Mouse (Mus musculus): Measurements from ENCODE around the gene Ptms.

The Ptms gene

GRCm38 (mm10) chr6:124919695-124920317 lies at the start of gene Ptms:
TSS of gene Ptms (minus strand) at chr6:124920103.
- peak; percentile 65 for DNase-seq (ENCODE audit: low read depth, low spot score)

- peak; percentile 73 for DNase-seq (ENCODE audit: low read depth, low spot score)
Measured at GRCm38 (mm10) chr6:124967766-124968165, 47.9 kb upstream of the Ptms start.

GRCm38 (mm10) chr6:124966466-124967118 lies 46.7 kb upstream of the Ptms start:
- peak; percentile 50 for DNase-seq (ENCODE audit: low read depth, low spot score)

GRCm38 (mm10) chr6:124965747-124966146 lies 45.8 kb upstream of the Ptms start:
- DNase-seq (ENCODE audit: low read depth, low spot score): no peak

GRCm38 (mm10) chr6:124965088-124965719 lies 45.3 kb upstream of the Ptms start, which contains the start of gene Cops7a:
TSS of gene Cops7a (minus strand) at chr6:124965538.
- peak; percentile 96 for DNase-seq (ENCODE audit: low read depth, low spot score)

- no peak for DNase-seq (ENCODE audit: low read depth, low spot score)
Measured at GRCm38 (mm10) chr6:124964638-124965037, 44.7 kb upstream of the Ptms start.

- no peak for DNase-seq (ENCODE audit: low read depth, low spot score)
Measured at GRCm38 (mm10) chr6:124961021-124961420, 41.1 kb upstream of the Ptms start.

- no peak for DNase-seq (ENCODE audit: low read depth, low spot score)
Measured at GRCm38 (mm10) chr6:124959960-124960359, 40.1 kb upstream of the Ptms start.

GRCm38 (mm10) chr6:124958127-124958526 lies 38.2 kb upstream of the Ptms start:
- DNase-seq (ENCODE audit: low read depth, low spot score): no peak

GRCm38 (mm10) chr6:124955212-124955611 lies 35.3 kb upstream of the Ptms start:
- DNase-seq (ENCODE audit: low read depth, low spot score): no peak

- no peak for DNase-seq (ENCODE audit: low read depth, low spot score)
Measured at GRCm38 (mm10) chr6:124953991-124954715, 34.2 kb upstream of the Ptms start.

GRCm38 (mm10) chr6:124943526-124943925 lies 23.6 kb upstream of the Ptms start:
- no peak for DNase-seq (ENCODE audit: low read depth, low spot score)

- DNase-seq (ENCODE audit: low read depth, low spot score): no peak
Measured at GRCm38 (mm10) chr6:124941679-124942078, 21.8 kb upstream of the Ptms start.

- DNase-seq (ENCODE audit: low read depth, low spot score): no peak
Measured at GRCm38 (mm10) chr6:124938554-124938953, 18.7 kb upstream of the Ptms start.

- no peak for DNase-seq (ENCODE audit: low read depth, low spot score)
Measured at GRCm38 (mm10) chr6:124937493-124937892, 17.6 kb upstream of the Ptms start.

GRCm38 (mm10) chr6:124936681-124937080 lies 16.8 kb upstream of the Ptms start:
- DNase-seq (ENCODE audit: low read depth, low spot score): no peak

- DNase-seq (ENCODE audit: low read depth, low spot score): no peak
Measured at GRCm38 (mm10) chr6:124934670-124935069, 14.8 kb upstream of the Ptms start.

GRCm38 (mm10) chr6:124933127-124933526 lies 13.2 kb upstream of the Ptms start:
- peak; percentile 19 for DNase-seq (ENCODE audit: low read depth, low spot score)

GRCm38 (mm10) chr6:124932314-124932695 lies 12.4 kb upstream of the Ptms start:
- DNase-seq (ENCODE audit: low read depth, low spot score): peak; percentile 10

GRCm38 (mm10) chr6:124931525-124932313 lies 11.8 kb upstream of the Ptms start:
- no peak for DNase-seq (ENCODE audit: low read depth, low spot score)

GRCm38 (mm10) chr6:124930754-124931524 lies 11.0 kb upstream of the Ptms start, which contains the start of gene Mlf2:
TSS of gene Mlf2 (plus strand) at chr6:124931386.
- DNase-seq (ENCODE audit: low read depth, low spot score): peak; percentile 99

All from CD4-positive helper T cell, adult 2 months (primary cell).